9 mouse cellular contexts compared by ENCODE assay signal in genomic region chr10:121796027-121796802, GRCm38 (mm10). TPM values are rescaled to one million over a fixed set of nuclear protein-coding genes. Genes with fewer than 3 reads are reported as not detected.
DNase-seq lines count a peak whose midpoint lies in the region; ATAC-seq lines count a peak whose summit lies in the region.
"Had no signal": no experiment of that assay in that cellular context is flagged by ENCODE, and none has a peak within 500 bp of the region (broad histone marks: within the 10 kb centered on the region; RNA-seq: fewer than 3 reads in every experiment).

No protein-coding gene starts in this region.

- no peaks in the 10 kb centered on the region for H3K4me1 ChIP-seq in intestine, embryonic 14.5 days (replicated peaks; ENCODE audit: control insufficient read depth, insufficient read depth, low read length)
- no peaks in the 10 kb centered on the region for H3K4me1 ChIP-seq in hindbrain, embryonic 16.5 days (ENCODE audit: control insufficient read depth, insufficient read depth, low read depth, low read length)
- H3K4me1 ChIP-seq in hindbrain, embryonic 10.5 days (replicated peaks) = peaks cover 15% of the 10 kb centered on the region

- 73% methylated on average over 8 of the region's 8 CpGs for WGBS in intestine, embryonic 14.5 days
- 85% methylated on average over 8 of the region's 8 CpGs for WGBS in hindbrain, embryonic 16.5 days
- 82% methylated on average over 8 of the region's 8 CpGs for WGBS in hindbrain, embryonic 10.5 days

- H3K27ac ChIP-seq in intestine, embryonic 14.5 days (ENCODE audit: low read depth) = no peak overlapping the region
- no peak overlapping the region for H3K27ac ChIP-seq in hindbrain, embryonic 16.5 days (ENCODE audit: low read depth, low read length)
- H3K27ac ChIP-seq in hindbrain, embryonic 10.5 days = no peak overlapping the region

- DNase-seq in 3T3-L1 (ENCODE audit: low read depth, low spot score) = peak; percentile 51
- peak; percentile 59 to 68 for DNase-seq in B cell, adult 2 months
- DNase-seq in intestine, embryonic 14.5 days (ENCODE audit: low spot score) = no peak
- peak; percentile 69 for DNase-seq in lung, postnatal 14 days
- no peak for DNase-seq in layer of hippocampus, adult 18-20 months (ENCODE audit: low spot score in 2 of 2)
- no peak for DNase-seq in hindbrain, embryonic 10.5 days (ENCODE audit: low spot score)
- DNase-seq in cerebellum, postnatal 36 days = no peak
- DNase-seq: cerebellum, postnatal 14 days had no signal

- no peak overlapping the region for H3K4me3 ChIP-seq in intestine, embryonic 14.5 days (ENCODE audit: low read depth, low read length)
- H3K4me3 ChIP-seq in hindbrain, embryonic 16.5 days (ENCODE audit: low read length) = no peak overlapping the region
- H3K4me3 ChIP-seq in hindbrain, embryonic 10.5 days = no peak overlapping the region

- ATAC-seq in intestine, embryonic 14.5 days (replicated peaks; ENCODE audit: low FRiP score, low TSS enrichment, low read depth) = peak; percentile 62; the same call in 1 of the 2 replicates
- no peak for ATAC-seq in hindbrain, embryonic 16.5 days

- no peak overlapping the region for H3K9ac ChIP-seq in intestine, embryonic 14.5 days (ENCODE audit: low read length)
- no peak overlapping the region for H3K9ac ChIP-seq in hindbrain, embryonic 16.5 days (ENCODE audit: low read depth, low read length)

- no peak overlapping the region for H3K4me2 ChIP-seq in intestine, embryonic 14.5 days (ENCODE audit: low read length)
- H3K4me2 ChIP-seq in hindbrain, embryonic 16.5 days (ENCODE audit: low read length) = no peak overlapping the region

- peaks cover 24% of the 10 kb centered on the region for H3K36me3 ChIP-seq in intestine, embryonic 14.5 days (ENCODE audit: control insufficient read depth, insufficient read depth, low read length)
- H3K36me3 ChIP-seq in hindbrain, embryonic 16.5 days (ENCODE audit: control insufficient read depth, insufficient read depth, low read length) = peaks cover 14% of the 10 kb centered on the region
- H3K36me3 ChIP-seq in hindbrain, embryonic 10.5 days = peaks cover 62% of the 10 kb centered on the region

- H3K27me3 ChIP-seq in intestine, embryonic 14.5 days (replicated peaks; ENCODE audit: control insufficient read depth, insufficient read depth, low read length) = no peaks in the 10 kb centered on the region
- H3K27me3 ChIP-seq in hindbrain, embryonic 16.5 days (replicated peaks; ENCODE audit: control insufficient read depth, insufficient read depth, low read length) = no peaks in the 10 kb centered on the region
- H3K27me3 ChIP-seq in hindbrain, embryonic 10.5 days (ENCODE audit: insufficient read depth, poor library complexity, severe bottlenecking) = no peaks in the 10 kb centered on the region

- H3K9me3 ChIP-seq in intestine, embryonic 14.5 days (ENCODE audit: control insufficient read depth, low read length) = no peaks in the 10 kb centered on the region
- H3K9me3 ChIP-seq in hindbrain, embryonic 16.5 days (ENCODE audit: control insufficient read depth, low read length) = no peaks in the 10 kb centered on the region
- H3K9me3 ChIP-seq in hindbrain, embryonic 10.5 days = no peaks in the 10 kb centered on the region

RNA-seq across cellular contexts. Expression of gene BC048403, which starts 56.5 kb away (rescaled TPM):
- 4.5 and 5.2 TPM in 2 replicates for polyA plus RNA-seq in intestine, embryonic 14.5 days (2014; fragmentation: Nextera tagmentation; extraction: Ambion mirVana)
- 10 to 100 TPM; 10.1 to 10.9 TPM for total RNA-seq in layer of hippocampus, adult 18-20 months (2021)
- 2.2 and 2.5 TPM in 2 replicates for polyA plus RNA-seq in hindbrain, embryonic 16.5 days (2015; fragmentation: Nextera tagmentation; extraction: Ambion mirVana)
- polyA plus RNA-seq in hindbrain, embryonic 10.5 days (2016; fragmentation: Nextera tagmentation; extraction: Ambion mirVana) = 2.5 and 3.0 TPM in 2 replicates

Comparison
In these comparisons a context has a peak if more than half of its experiments do, and no peak if none do; other contexts are left out.
1. DNase-seq: peak in 3T3-L1 (single experiment), B cell, adult 2 months (2 of 2) and lung, postnatal 14 days (single experiment); none in intestine, embryonic 14.5 days (single experiment), layer of hippocampus, adult 18-20 months (0 of 2), hindbrain, embryonic 10.5 days (single experiment) and cerebellum, postnatal 36 days (0 of 2).